Mouse (Mus musculus): Measurements from ENCODE around the gene Mmab.

- TF ChIP-seq POLR2A (IDR thresholded peaks at IDR 0.05; ENCODE audit: borderline replicate concordance, extremely low read depth, insufficient read depth, insufficient read length, poor library complexity, severe bottlenecking) (no peak), CTCF (IDR thresholded peaks at IDR 0.05; ENCODE audit: borderline replicate concordance, extremely low read depth, insufficient read depth, insufficient read length) (no peak)
Observed at GRCm38 (mm10) chr5:114474741-114475491, 31.1 kb upstream of the Mmab start.

Data from brain, embryonic 14.5 days (tissue).